Mouse (Mus musculus) limb, embryonic 15.5 days (tissue): ENCODE results near the gene Ncs1. TPM values are rescaled to one million over a fixed set of nuclear protein-coding genes. Genes with fewer than 3 reads are reported as not detected.
A peak's percentile ranks its signal among the peaks of the same experiment; 100 is the strongest.

Source experiments
- ATAC-seq: fragments of 200-750 bp; cut with Nextera tagmentation; 2 replicates; pipeline ENCODE4 v1.8.0; 2017; ENCODE audit warnings: low read depth, moderate TSS enrichment; ENCODE audit not compliant: insufficient number of reproducible peaks, low FRiP score, low TSS enrichment
- H3K27ac ChIP-seq: fragments of 300-500 bp; sonication (generic); 2 replicates; pipeline ENCODE4 v1.5.1; 2015; ENCODE audit warnings: moderate library complexity, mild to moderate bottlenecking, inconsistent platforms
- H3K27me3 ChIP-seq: fragments of 300-500 bp; sonication (generic); 2 replicates; pipeline ENCODE4 v1.6.1; 2015; ENCODE audit warnings: inconsistent platforms
- H3K36me3 ChIP-seq: fragments of 300-500 bp; sonication (generic); 2 replicates; pipeline ENCODE4 v1.6.1; 2015; ENCODE audit warnings: inconsistent platforms
- H3K4me1 ChIP-seq: fragments of 300-500 bp; sonication (generic); 2 replicates; pipeline ENCODE4 v1.6.1; 2015; ENCODE audit warnings: inconsistent platforms
- H3K4me2 ChIP-seq: fragments of 300-500 bp; sonication (generic); 2 replicates; pipeline ENCODE4 v1.6.1; 2015; ENCODE audit warnings: mild to moderate bottlenecking, inconsistent platforms
- H3K4me3 ChIP-seq: fragments of 300-500 bp; sonication (generic); 2 replicates; pipeline ENCODE4 v1.5.1; 2015; ENCODE audit warnings: mild to moderate bottlenecking, inconsistent platforms
- H3K9ac ChIP-seq: fragments of 300-500 bp; sonication (generic); 2 replicates; pipeline ENCODE4 v1.6.1; 2015; ENCODE audit warnings: inconsistent platforms
- H3K9me3 ChIP-seq: fragments of 300-500 bp; sonication (generic); 2 replicates; pipeline ENCODE4 v1.6.1; 2016; ENCODE audit warnings: inconsistent platforms
- WGBS: fragments of 180-500 bp; shearing (Covaris S2); methylation state at CpG from one replicate; pipeline ENCODE4 v1.1.7; 2015; 5-methylcytosine and 5-hydroxymethylcytosine counted together
- polyA plus RNA-seq: library from polyadenylated mRNA; unstranded; fragments of >200 nt; fragmentation: Nextera tagmentation; extraction: Ambion mirVana; gene quantifications from 2 replicates; pipeline ENCODE4 v1.2.1, GENCODE M21; 2015

Ncs1 gene
- polyA plus RNA-seq = 32.3 and 33.9 TPM in 2 replicates

DNA sequence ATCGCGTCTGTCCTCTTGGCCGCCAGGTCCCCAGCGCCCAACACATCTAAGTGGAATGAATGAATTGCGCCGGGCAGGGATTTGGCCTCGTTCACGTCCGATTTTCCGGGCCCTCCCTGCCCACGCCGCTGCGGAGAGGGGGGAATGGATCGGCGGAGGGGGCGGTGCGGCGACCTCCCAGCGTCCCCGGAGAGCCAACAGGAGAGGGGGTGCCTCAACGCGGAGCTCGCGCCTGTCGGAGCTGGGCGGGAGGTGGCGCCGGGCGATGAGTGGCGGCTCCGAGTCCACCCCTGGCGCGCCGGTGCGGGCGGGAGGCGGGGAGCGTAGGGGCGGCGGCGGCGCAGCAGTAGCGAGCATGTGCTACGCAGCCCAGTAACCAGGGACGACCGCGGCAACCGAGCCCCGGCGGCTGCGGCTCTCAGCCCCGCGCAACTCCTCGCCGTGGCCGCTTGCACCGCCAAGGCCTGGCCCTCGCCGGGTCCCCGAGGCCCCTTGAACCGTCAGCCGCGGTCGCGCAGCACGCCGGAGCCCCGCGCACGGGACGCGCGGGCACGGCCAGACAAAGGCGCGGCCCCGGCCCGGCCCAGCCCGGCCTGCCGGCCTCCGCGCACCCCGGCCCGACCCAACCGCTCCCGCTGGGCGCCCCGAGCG lies at the start of gene Ncs1:
Ncs1 (plus strand) TSS at position 333 of the 651 bp plus-strand sequence.
- peak; percentile 85 for ATAC-seq
- Histone ChIP-seq H3K9me3 (no peaks in the 10 kb centered on the region), H3K4me2 (peak within 1 kb of the TSS; percentile 97), H3K36me3 (0 out of 2 replicates have a peak, but pooled peaks cover 3% of the 10 kb centered on the region), H3K4me3 (peak within 1 kb of the TSS; percentile 92), H3K9ac (peak within 1 kb of the TSS; percentile 87), H3K27ac (peak within 1 kb of the TSS; percentile 80), H3K27me3 (0 out of 2 replicates have a peak, but pooled peaks cover 4% of the 10 kb centered on the region), H3K4me1 (peaks cover 45% of the 10 kb centered on the region)
- WGBS = under 1% methylated on average over 76 of the region's 89 CpGs

DNA sequence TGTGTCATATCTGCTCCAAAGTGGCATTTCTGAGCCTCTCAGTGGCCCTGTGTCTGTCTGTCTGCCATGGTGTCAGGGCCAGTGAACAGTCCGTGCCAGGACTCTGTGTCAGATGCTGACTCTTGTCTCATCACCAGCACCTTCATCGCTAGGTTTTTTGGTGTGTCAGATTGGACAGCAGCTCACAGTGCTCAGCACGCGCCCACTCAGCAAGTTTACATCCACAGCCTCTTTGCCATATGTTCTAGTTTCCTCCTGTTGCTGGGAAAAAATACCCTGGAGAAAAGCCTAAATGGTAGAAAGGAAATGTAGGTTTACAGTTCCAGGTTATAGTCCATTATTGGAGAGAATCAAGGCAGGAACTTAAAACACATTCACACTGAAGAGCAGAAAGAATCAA lies 47.0 kb upstream of the Ncs1 start:
- no peak overlapping the region for H3K9ac ChIP-seq
- no peaks in the 10 kb centered on the region for H3K9me3 ChIP-seq
- no peak overlapping the region for H3K4me2 ChIP-seq
- H3K4me1 ChIP-seq = no peaks in the 10 kb centered on the region
- no peak overlapping the region for H3K4me3 ChIP-seq
- H3K27me3 ChIP-seq = no peaks in the 10 kb centered on the region
- no peak overlapping the region for H3K27ac ChIP-seq
- WGBS = 93% methylated on average over 4 of the region's 4 CpGs
- peaks cover 70% of the 10 kb centered on the region for H3K36me3 ChIP-seq
- ATAC-seq = no peak

DNA sequence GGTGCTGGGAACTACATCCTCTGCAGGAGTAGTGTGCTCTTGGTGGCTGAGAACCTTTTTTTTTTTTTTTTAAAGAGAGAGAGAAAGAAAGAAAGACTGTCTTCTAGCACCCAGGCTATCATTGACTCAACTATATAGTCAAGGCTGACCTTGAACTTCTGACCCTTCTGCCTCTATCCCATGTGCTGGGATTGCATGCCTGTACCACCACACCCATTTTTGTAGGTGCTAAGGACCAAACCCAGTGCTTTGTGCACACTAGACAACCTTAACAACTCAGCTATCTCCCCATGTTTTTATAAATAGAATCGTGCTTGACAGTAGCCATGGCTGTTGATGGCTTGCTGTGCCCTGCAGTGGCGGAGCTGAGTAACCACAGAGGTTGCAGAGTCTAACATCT lies 45.6 kb upstream of the Ncs1 start:
- H3K9me3 ChIP-seq = no peaks in the 10 kb centered on the region
- H3K9ac ChIP-seq = no peak overlapping the region
- no peak for ATAC-seq
- no peak overlapping the region for H3K4me3 ChIP-seq
- no peak overlapping the region for H3K27ac ChIP-seq
- H3K4me2 ChIP-seq = no peak overlapping the region
- H3K4me1 ChIP-seq = no peaks in the 10 kb centered on the region
- H3K27me3 ChIP-seq = no peaks in the 10 kb centered on the region
- 88% methylated on average over 2 of the region's 2 CpGs for WGBS
- H3K36me3 ChIP-seq = peaks cover 65% of the 10 kb centered on the region

DNA sequence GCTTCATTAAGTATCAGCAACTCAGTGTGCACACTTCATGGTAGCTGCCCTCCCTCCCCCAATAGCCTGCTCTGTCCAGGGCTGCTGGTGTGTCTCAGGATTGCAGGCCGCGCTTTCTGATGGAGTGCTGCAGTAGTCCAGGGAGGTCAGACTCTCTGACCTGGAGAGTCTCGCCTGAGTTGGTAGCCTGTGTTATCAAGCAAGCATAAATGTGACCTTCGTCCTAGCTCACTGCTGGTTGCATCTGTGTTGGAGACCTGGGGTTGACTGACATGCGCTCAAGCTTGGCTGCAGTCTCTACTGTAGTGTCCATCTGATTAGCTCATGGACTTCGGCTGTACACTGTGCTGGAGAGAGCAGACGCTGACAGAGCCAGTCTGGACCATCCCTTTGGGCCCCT lies 43.8 kb upstream of the Ncs1 start:
- H3K4me3 ChIP-seq = no peak overlapping the region
- WGBS = 75% methylated on average over 7 of the region's 7 CpGs
- ATAC-seq = no peak
- H3K4me1 ChIP-seq = peaks cover 4% of the 10 kb centered on the region; the same call in 1 of the 2 replicates
- no peaks in the 10 kb centered on the region for H3K9me3 ChIP-seq
- no peak overlapping the region for H3K27ac ChIP-seq
- H3K9ac ChIP-seq = no peak overlapping the region
- no peaks in the 10 kb centered on the region for H3K27me3 ChIP-seq
- H3K36me3 ChIP-seq = peaks cover 55% of the 10 kb centered on the region
- no peak overlapping the region for H3K4me2 ChIP-seq

DNA sequence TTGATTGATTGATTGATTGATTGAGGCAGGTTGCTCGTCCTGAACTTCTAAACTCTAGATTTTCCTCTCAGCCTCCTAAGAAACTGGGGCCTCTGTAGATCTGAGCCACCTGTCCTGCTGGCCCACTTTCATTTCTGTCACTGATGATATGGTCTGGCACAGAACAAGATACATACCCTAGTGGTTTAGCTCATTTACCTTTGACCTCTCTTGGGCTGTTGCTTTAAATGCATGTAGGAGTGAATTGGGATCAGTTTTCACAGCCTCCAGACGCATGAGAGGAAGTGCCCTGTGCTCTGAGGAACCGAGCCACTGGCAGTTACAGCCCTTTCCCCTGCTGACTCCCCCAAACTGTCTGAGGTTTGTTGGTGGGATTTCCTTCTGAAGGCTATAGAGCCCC lies 43.3 kb upstream of the Ncs1 start:
- Histone ChIP-seq H3K4me2 (no peak overlapping the region), H3K9me3 (no peaks in the 10 kb centered on the region), H3K4me1 (peaks cover 4% of the 10 kb centered on the region; the same call in 1 of the 2 replicates), H3K9ac (no peak overlapping the region), H3K4me3 (no peak overlapping the region), H3K27me3 (no peaks in the 10 kb centered on the region), H3K27ac (no peak overlapping the region), H3K36me3 (peaks cover 50% of the 10 kb centered on the region)
- ATAC-seq = no peak
- WGBS = 21% methylated on average over 3 of the region's 3 CpGs

DNA sequence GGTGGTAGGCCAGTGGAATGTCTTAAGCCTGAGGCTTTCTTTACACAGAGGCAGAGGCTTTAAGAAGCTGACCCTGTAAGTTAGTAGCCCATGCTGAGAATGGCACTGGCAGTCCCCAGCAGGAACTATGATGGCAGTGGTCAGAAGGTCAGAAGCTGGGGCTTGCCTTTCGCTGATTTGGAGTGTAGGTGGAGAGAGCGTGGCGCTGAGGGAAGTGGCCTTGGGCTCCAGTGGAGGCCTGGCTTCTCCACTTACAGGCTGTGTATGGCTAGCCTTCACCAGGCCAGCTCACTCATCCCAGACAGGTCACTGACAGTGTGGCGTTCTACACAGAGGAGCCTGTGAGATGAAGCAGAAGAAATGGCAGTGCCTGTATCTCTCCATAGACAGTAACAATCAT lies 42.7 kb upstream of the Ncs1 start:
- no peak for ATAC-seq

DNA sequence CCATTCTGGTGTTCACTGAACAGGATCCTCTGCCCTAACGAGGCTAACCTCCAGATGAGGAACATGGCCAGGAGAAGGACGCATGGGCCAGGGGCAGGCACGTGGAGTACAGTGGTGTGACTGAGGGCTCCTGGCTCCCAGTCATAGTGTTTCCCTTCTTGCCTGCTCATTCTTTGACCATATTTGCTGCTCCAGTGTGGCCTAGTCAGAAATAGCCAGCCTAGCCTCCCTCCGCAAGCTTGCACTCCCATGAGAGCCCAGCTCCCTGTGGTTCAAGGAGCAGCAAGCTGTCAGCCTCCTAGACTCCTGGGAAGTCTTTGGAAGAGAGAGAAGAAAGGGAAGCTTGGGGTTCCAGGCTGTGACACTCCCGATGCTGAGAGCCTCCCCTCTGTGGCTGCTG lies 40.9 kb upstream of the Ncs1 start:
- WGBS = 75% methylated on average over 5 of the region's 5 CpGs
- Histone ChIP-seq H3K4me1 (peaks cover 4% of the 10 kb centered on the region; the same call in 1 of the 2 replicates), H3K4me3 (no peak overlapping the region), H3K9me3 (no peaks in the 10 kb centered on the region), H3K9ac (no peak overlapping the region), H3K4me2 (no peak overlapping the region), H3K36me3 (peaks cover 53% of the 10 kb centered on the region), H3K27me3 (no peaks in the 10 kb centered on the region), H3K27ac (no peak overlapping the region)
- no peak for ATAC-seq

More for the DNA sequence above, 42.7 kb upstream of the Ncs1 start:
- no peak overlapping the region for H3K4me2 ChIP-seq
- 77% methylated on average over 4 of the region's 4 CpGs for WGBS
- no peaks in the 10 kb centered on the region for H3K9me3 ChIP-seq
- H3K4me1 ChIP-seq = peaks cover 4% of the 10 kb centered on the region; the same call in 1 of the 2 replicates
- H3K4me3 ChIP-seq = no peak overlapping the region
- H3K9ac ChIP-seq = 0 out of 2 replicates have a peak overlapping the region, but pooled peaks have one; percentile 4
- no peak overlapping the region for H3K27ac ChIP-seq
- H3K27me3 ChIP-seq = no peaks in the 10 kb centered on the region
- H3K36me3 ChIP-seq = peaks cover 49% of the 10 kb centered on the region

DNA sequence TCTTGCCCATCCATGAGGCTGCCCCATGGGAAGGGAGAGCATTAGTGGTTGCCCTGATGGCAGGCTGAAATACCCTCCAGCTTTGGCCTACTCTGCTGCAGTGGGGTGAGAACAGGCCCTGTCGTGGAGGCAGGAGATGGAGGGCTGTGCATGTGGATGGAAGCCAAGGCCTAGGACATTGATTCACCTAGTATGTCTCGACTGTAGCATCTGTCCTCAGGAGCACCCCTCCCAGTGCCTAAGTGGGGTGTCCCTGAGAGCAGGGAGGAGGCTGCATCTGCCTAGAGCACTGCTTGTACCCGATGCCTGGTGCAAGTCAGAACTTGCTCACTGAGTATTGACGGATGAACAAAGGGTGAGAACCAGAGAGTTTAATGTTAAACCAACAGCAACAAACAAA lies 39.4 kb upstream of the Ncs1 start:
- Histone ChIP-seq H3K4me2 (no peak overlapping the region), H3K27me3 (no peaks in the 10 kb centered on the region), H3K4me1 (peaks cover 4% of the 10 kb centered on the region; the same call in 1 of the 2 replicates), H3K27ac (no peak overlapping the region), H3K4me3 (no peak overlapping the region), H3K36me3 (peaks cover 61% of the 10 kb centered on the region), H3K9me3 (no peaks in the 10 kb centered on the region), H3K9ac (no peak overlapping the region)
- WGBS = 66% methylated on average over 4 of the region's 4 CpGs
- ATAC-seq = no peak

DNA sequence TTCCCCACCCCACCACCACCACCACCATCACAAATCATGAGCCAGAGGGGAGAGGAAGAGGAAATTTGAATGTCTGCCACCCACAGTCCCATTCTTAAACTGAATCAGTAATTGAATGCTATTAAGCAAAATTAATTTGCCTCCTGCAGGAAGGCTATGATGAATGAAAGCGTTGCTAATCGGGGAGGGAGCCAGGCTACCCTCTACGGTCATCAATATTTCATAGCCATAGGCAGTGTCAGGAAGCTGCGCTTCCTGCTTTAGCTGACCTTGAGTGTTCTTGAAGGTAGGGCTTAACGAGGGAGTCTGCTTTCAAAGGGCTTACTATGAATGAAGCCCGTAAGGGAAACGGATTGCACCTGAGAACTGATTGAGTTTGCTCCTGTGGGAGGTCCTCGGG lies 38.7 kb upstream of the Ncs1 start:
- ATAC-seq = no peak
- no peaks in the 10 kb centered on the region for H3K27me3 ChIP-seq
- H3K9me3 ChIP-seq = no peaks in the 10 kb centered on the region
- 34% methylated on average over 8 of the region's 8 CpGs for WGBS
- H3K4me1 ChIP-seq = peaks cover 4% of the 10 kb centered on the region; the same call in 1 of the 2 replicates
- H3K4me3 ChIP-seq = no peak overlapping the region
- no peak overlapping the region for H3K4me2 ChIP-seq
- H3K9ac ChIP-seq = no peak overlapping the region
- H3K36me3 ChIP-seq = peaks cover 62% of the 10 kb centered on the region
- no peak overlapping the region for H3K27ac ChIP-seq

DNA sequence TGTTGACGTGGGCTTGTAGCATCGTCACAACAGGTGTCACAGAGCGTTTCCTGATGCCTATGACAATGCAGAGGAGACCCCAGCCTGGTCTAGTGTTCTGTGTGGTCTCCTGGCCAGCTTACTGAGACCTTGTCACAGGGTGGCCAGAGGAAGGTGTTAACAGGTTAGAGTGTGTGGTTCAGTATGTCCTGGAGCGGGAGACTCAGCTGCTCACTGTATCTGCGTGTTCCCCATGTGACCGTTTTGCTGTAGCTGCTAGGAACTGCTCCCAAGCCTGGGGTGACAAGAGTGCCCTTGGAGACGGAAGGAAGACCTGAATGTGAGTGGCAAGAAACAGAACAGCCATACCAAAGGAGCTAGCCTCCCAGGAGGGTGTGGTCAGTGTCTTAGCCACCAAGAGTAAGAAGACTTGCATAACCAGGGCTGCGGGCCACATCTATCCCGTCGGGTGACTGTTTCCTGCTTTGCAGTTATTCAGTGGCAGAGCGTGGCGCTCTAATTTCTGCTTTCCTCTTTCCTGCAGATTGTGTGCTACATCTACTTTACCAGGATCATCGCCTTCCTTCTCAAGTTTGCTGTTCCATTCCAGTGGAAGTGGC lies 37.0 kb upstream of the Ncs1 start:
- Histone ChIP-seq H3K36me3 (peaks cover 72% of the 10 kb centered on the region), H3K4me1 (peaks cover 4% of the 10 kb centered on the region; the same call in 1 of the 2 replicates), H3K27me3 (no peaks in the 10 kb centered on the region), H3K27ac (no peak overlapping the region), H3K9ac (no peak overlapping the region), H3K4me3 (no peak overlapping the region), H3K4me2 (no peak overlapping the region), H3K9me3 (no peaks in the 10 kb centered on the region)
- ATAC-seq = no peak
- 86% methylated on average over 13 of the region's 13 CpGs for WGBS

DNA sequence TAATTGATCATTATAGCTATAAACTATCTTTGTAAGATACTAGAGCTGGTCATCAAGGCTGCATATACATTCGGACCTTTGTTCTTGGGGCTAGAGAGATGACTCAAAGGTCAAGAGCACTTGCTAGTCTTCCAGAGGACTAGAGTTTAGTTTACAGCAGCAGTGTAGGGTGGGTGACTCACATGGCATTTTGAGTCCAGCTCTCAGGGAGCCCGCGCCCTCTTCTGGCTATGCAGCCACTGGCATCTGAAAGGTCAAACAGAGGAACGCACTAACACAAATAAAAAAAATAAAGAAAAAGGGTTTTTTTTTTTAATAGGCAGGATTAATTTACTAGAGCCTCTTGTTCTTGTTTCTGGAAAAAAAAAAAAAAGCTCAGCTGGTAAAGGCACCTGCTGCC lies 36.1 kb upstream of the Ncs1 start:
- H3K27me3 ChIP-seq = no peaks in the 10 kb centered on the region
- 92% methylated on average over 4 of the region's 4 CpGs for WGBS
- H3K27ac ChIP-seq = no peak overlapping the region
- H3K36me3 ChIP-seq = peaks cover 72% of the 10 kb centered on the region
- no peak overlapping the region for H3K4me3 ChIP-seq
- H3K4me2 ChIP-seq = no peak overlapping the region
- peaks cover 4% of the 10 kb centered on the region; the same call in 1 of the 2 replicates for H3K4me1 ChIP-seq
- no peak for ATAC-seq
- no peak overlapping the region for H3K9ac ChIP-seq
- no peaks in the 10 kb centered on the region for H3K9me3 ChIP-seq

DNA sequence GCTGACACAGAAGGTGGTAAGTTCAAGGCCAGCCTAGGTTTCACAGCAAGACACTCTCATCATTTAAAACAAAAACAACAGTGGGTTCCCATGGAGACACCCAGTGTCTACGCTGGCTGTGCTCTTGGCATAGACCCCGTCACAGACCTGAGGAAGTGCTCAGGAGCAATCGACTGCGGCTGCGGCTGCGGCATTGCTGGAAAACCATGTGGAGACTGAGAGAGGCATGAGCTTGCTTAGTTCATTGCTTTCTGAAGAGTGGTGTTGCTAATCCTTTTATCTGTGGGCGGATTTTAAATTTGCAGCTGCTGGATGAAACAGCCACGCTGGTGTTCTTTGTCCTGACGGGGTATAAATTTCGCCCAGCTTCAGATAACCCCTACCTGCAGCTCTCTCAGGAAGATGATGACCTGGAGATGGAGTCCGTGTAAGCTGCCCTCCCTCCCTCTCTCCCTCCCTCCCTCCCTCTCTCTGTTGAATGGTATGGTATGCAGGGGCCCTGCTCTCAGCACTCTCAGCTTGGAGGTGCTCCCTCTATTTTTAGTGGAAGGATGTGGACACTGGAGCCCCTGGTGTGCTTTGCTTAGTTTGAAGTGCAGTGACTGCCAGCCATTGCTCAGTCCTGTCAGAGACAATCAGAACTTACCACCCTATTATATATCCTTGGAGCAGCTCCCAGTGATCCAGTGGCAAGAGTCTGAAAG lies 35.3 kb upstream of the Ncs1 start:
- no peak overlapping the region for H3K9ac ChIP-seq
- peaks cover 79% of the 10 kb centered on the region for H3K36me3 ChIP-seq
- WGBS = 79% methylated on average over 11 of the region's 11 CpGs
- H3K9me3 ChIP-seq = no peaks in the 10 kb centered on the region
- ATAC-seq = no peak
- H3K4me2 ChIP-seq = no peak overlapping the region
- peaks cover 4% of the 10 kb centered on the region; the same call in 1 of the 2 replicates for H3K4me1 ChIP-seq
- H3K27ac ChIP-seq = no peak overlapping the region
- H3K27me3 ChIP-seq = no peaks in the 10 kb centered on the region
- no peak overlapping the region for H3K4me3 ChIP-seq
